Comparison of ENCODE assay signal across 11 mouse cellular contexts in genomic region chr15:98973015-98973614, GRCm38 (mm10). TPM values are rescaled to one million over a fixed set of nuclear protein-coding genes. Genes with fewer than 3 reads are reported as not detected.
DNase-seq lines count a peak whose midpoint lies in the region; ATAC-seq and TF ChIP-seq lines count a peak whose summit lies in the region.
"Had no signal": no experiment of that assay in that cellular context is flagged by ENCODE, and none has a peak within 500 bp of the region (broad histone marks: within the 10 kb centered on the region; RNA-seq: fewer than 3 reads in every experiment).

No protein-coding gene starts in this region.

- no peak overlapping the region for H3K4me3 ChIP-seq in embryonic facial prominence, embryonic 14.5 days (ENCODE audit: low read depth, low read length)
- no peak overlapping the region for H3K4me3 ChIP-seq in hindbrain, embryonic 16.5 days (ENCODE audit: low read length)
- no peak overlapping the region for H3K4me3 ChIP-seq in midbrain, embryonic 14.5 days (replicated peaks; ENCODE audit: low read depth, low read length)
- no peak overlapping the region for H3K4me3 ChIP-seq in stomach, postnatal 0 days (ENCODE audit: low read depth, low read length)
- H3K4me3 ChIP-seq: heart, embryonic 15.5 days had no signal

- TF ChIP-seq CTCF in stomach, postnatal 0 days (IDR thresholded peaks at IDR 0.05; ENCODE audit: low read depth) = no peak

- H3K36me3 ChIP-seq in embryonic facial prominence, embryonic 14.5 days (ENCODE audit: control insufficient read depth, insufficient read depth, low read length) = no peaks in the 10 kb centered on the region
- H3K36me3 ChIP-seq in hindbrain, embryonic 16.5 days (ENCODE audit: control insufficient read depth, insufficient read depth, low read length) = no peaks in the 10 kb centered on the region
- no peaks in the 10 kb centered on the region for H3K36me3 ChIP-seq in midbrain, embryonic 14.5 days (ENCODE audit: control insufficient read depth, insufficient read depth, low read length)
- H3K36me3 ChIP-seq in stomach, postnatal 0 days (ENCODE audit: control insufficient read depth, insufficient read depth, low read length) = no peaks in the 10 kb centered on the region
- H3K36me3 ChIP-seq: heart, embryonic 15.5 days had no signal

- H3K4me1 ChIP-seq in embryonic facial prominence, embryonic 14.5 days (ENCODE audit: control insufficient read depth, insufficient read depth, low read length) = peaks cover 49% of the 10 kb centered on the region
- H3K4me1 ChIP-seq in hindbrain, embryonic 16.5 days (ENCODE audit: control insufficient read depth, insufficient read depth, low read depth, low read length) = peaks cover 51% of the 10 kb centered on the region
- H3K4me1 ChIP-seq in midbrain, embryonic 14.5 days (ENCODE audit: control insufficient read depth, insufficient read depth, low read length) = peaks cover 56% of the 10 kb centered on the region
- no peaks in the 10 kb centered on the region for H3K4me1 ChIP-seq in stomach, postnatal 0 days (replicated peaks; ENCODE audit: control insufficient read depth, insufficient read depth)

- TF ChIP-seq EP300 in stomach, postnatal 0 days (optimal IDR thresholded peaks at IDR 0.05) = no peak

- intact Hi-C loops in left cerebral cortex, postnatal 36 days (cut with DNase I) = no loop called here

- H3K4me2 ChIP-seq in embryonic facial prominence, embryonic 14.5 days (ENCODE audit: low read depth, low read length) = no peak overlapping the region
- H3K4me2 ChIP-seq in hindbrain, embryonic 16.5 days (ENCODE audit: low read length) = no peak overlapping the region
- no peak overlapping the region for H3K4me2 ChIP-seq in midbrain, embryonic 14.5 days (ENCODE audit: low read length)
- H3K4me2 ChIP-seq in stomach, postnatal 0 days (replicated peaks; ENCODE audit: low read depth) = no peak overlapping the region
- H3K4me2 ChIP-seq: heart, embryonic 15.5 days; lung, embryonic 14.5 days had no signal

- ATAC-seq in embryonic facial prominence, embryonic 14.5 days (ENCODE audit: low read depth) = 0 out of 2 replicates have a peak, but pooled peaks have one; percentile 12
- no peak for ATAC-seq in hindbrain, embryonic 16.5 days
- no peak for ATAC-seq in midbrain, embryonic 14.5 days (ENCODE audit: low FRiP score, low TSS enrichment)
- no peak for ATAC-seq in stomach, postnatal 0 days (ENCODE audit: low FRiP score, low TSS enrichment)

- WGBS in embryonic facial prominence, embryonic 14.5 days = 77% methylated on average over 9 of the region's 9 CpGs
- WGBS in hindbrain, embryonic 16.5 days = 60% methylated on average over 9 of the region's 9 CpGs
- WGBS in midbrain, embryonic 14.5 days = 77% methylated on average over 9 of the region's 9 CpGs
- 84% methylated on average over 9 of the region's 9 CpGs for WGBS in stomach, postnatal 0 days

- H3K9ac ChIP-seq in embryonic facial prominence, embryonic 14.5 days (ENCODE audit: low read depth, low read length) = no peak overlapping the region
- H3K9ac ChIP-seq in hindbrain, embryonic 16.5 days (ENCODE audit: low read depth, low read length) = 0 out of 2 replicates have a peak overlapping the region, but pooled peaks have one; percentile 32
- H3K9ac ChIP-seq in midbrain, embryonic 14.5 days (replicated peaks; ENCODE audit: low read length) = no peak overlapping the region
- H3K9ac ChIP-seq in stomach, postnatal 0 days (ENCODE audit: low read length) = no peak overlapping the region
- H3K9ac ChIP-seq: heart, embryonic 15.5 days; lung, embryonic 14.5 days had no signal

- peak overlapping the region; percentile 59; the same call in 1 of the 2 replicates for H3K27ac ChIP-seq in embryonic facial prominence, embryonic 14.5 days (replicated peaks; ENCODE audit: low read depth, low read length)
- peak overlapping the region; percentile 94 for H3K27ac ChIP-seq in hindbrain, embryonic 16.5 days (ENCODE audit: low read depth, low read length)
- peak overlapping the region; percentile 98 for H3K27ac ChIP-seq in midbrain, embryonic 14.5 days (replicated peaks; ENCODE audit: low read depth, low read length)
- no peak overlapping the region for H3K27ac ChIP-seq in stomach, postnatal 0 days (replicated peaks)
- H3K27ac ChIP-seq: heart, embryonic 15.5 days had no signal

- peak; percentile 43 to 55 for DNase-seq in cerebellum, adult 18-20 months
- no peak for DNase-seq in cerebellum, adult 11 months
- no peak for DNase-seq in embryonic facial prominence, embryonic 14.5 days (ENCODE audit: low spot score)
- peak; percentile 4 for DNase-seq in midbrain, embryonic 14.5 days
- DNase-seq in embryo, embryonic 10 days (ENCODE audit: low spot score) = no peak
- no peak for DNase-seq in stomach, postnatal 0 days (ENCODE audit: low spot score)
- DNase-seq in left cerebral cortex, postnatal 36 days (ENCODE audit: low spot score in 2 of 2) = no peak
- DNase-seq: lung, embryonic 14.5 days had no signal

- no peaks in the 10 kb centered on the region for H3K27me3 ChIP-seq in embryonic facial prominence, embryonic 14.5 days (replicated peaks; ENCODE audit: control insufficient read depth, insufficient read depth, low read length)
- H3K27me3 ChIP-seq in hindbrain, embryonic 16.5 days (replicated peaks; ENCODE audit: control insufficient read depth, insufficient read depth, low read length) = no peaks in the 10 kb centered on the region
- no peaks in the 10 kb centered on the region for H3K27me3 ChIP-seq in midbrain, embryonic 14.5 days (ENCODE audit: control insufficient read depth, insufficient read depth, low read length)
- H3K27me3 ChIP-seq in stomach, postnatal 0 days (ENCODE audit: control insufficient read depth, insufficient read depth, low read length) = no peaks in the 10 kb centered on the region
- H3K27me3 ChIP-seq: heart, embryonic 15.5 days had no signal

- no peaks in the 10 kb centered on the region for H3K9me3 ChIP-seq in embryonic facial prominence, embryonic 14.5 days (ENCODE audit: control insufficient read depth, low read length)
- H3K9me3 ChIP-seq in hindbrain, embryonic 16.5 days (ENCODE audit: control insufficient read depth, low read length) = no peaks in the 10 kb centered on the region
- no peaks in the 10 kb centered on the region for H3K9me3 ChIP-seq in midbrain, embryonic 14.5 days (ENCODE audit: control insufficient read depth, low read length)
- no peaks in the 10 kb centered on the region for H3K9me3 ChIP-seq in stomach, postnatal 0 days (ENCODE audit: control insufficient read depth, low read length)
- H3K9me3 ChIP-seq: heart, embryonic 15.5 days had no signal

RNA-seq across cellular contexts. Expression of gene Tuba1a, which starts 19.6 kb away (rescaled TPM):
- 1,836 and 1,958 TPM in 2 replicates for polyA plus RNA-seq in embryonic facial prominence, embryonic 14.5 days (2014; fragmentation: Nextera tagmentation; extraction: Ambion mirVana)
- 15,480 and 15,543 TPM in 2 replicates for polyA plus RNA-seq in hindbrain, embryonic 16.5 days (2015; fragmentation: Nextera tagmentation; extraction: Ambion mirVana)
- polyA plus RNA-seq in midbrain, embryonic 14.5 days (2014; fragmentation: Nextera tagmentation; extraction: Ambion mirVana) = 17,220 and 18,751 TPM in 2 replicates
- 537 and 602 TPM in 2 replicates for polyA plus RNA-seq in stomach, postnatal 0 days (2015; fragmentation: Nextera tagmentation; extraction: Ambion mirVana)
- total RNA-seq in left cerebral cortex, postnatal 36 days (2021) = 1,000 to 10,000 TPM in 1 of 2 experiments, 100 to 1,000 TPM in 1; 932 to 1,107 TPM

RNA-seq across cellular contexts. Expression of gene Gm49450, which starts 19.8 kb away (rescaled TPM):
- not detected in 2 replicates for polyA plus RNA-seq in embryonic facial prominence, embryonic 14.5 days (2014; fragmentation: Nextera tagmentation; extraction: Ambion mirVana)
- not detected in 2 replicates for polyA plus RNA-seq in hindbrain, embryonic 16.5 days (2015; fragmentation: Nextera tagmentation; extraction: Ambion mirVana)
- not detected in 2 replicates for polyA plus RNA-seq in midbrain, embryonic 14.5 days (2014; fragmentation: Nextera tagmentation; extraction: Ambion mirVana)
- polyA plus RNA-seq in stomach, postnatal 0 days (2015; fragmentation: Nextera tagmentation; extraction: Ambion mirVana) = not detected in 2 replicates
- total RNA-seq in left cerebral cortex, postnatal 36 days (2021) = not detected
- total RNA-seq: left cerebral cortex, postnatal 14 days had no signal
- polyA plus RNA-seq: heart, embryonic 15.5 days; lung, embryonic 14.5 days had no signal

RNA-seq across cellular contexts. Expression of gene Tuba1b, which starts 38.8 kb away (rescaled TPM):
- polyA plus RNA-seq in embryonic facial prominence, embryonic 14.5 days (2014; fragmentation: Nextera tagmentation; extraction: Ambion mirVana) = 1,523 and 1,643 TPM in 2 replicates
- 1,672 and 1,683 TPM in 2 replicates for polyA plus RNA-seq in hindbrain, embryonic 16.5 days (2015; fragmentation: Nextera tagmentation; extraction: Ambion mirVana)
- 1,095 and 1,120 TPM in 2 replicates for polyA plus RNA-seq in midbrain, embryonic 14.5 days (2014; fragmentation: Nextera tagmentation; extraction: Ambion mirVana)
- 470 and 552 TPM in 2 replicates for polyA plus RNA-seq in stomach, postnatal 0 days (2015; fragmentation: Nextera tagmentation; extraction: Ambion mirVana)
- 100 to 1,000 TPM; 509 to 602 TPM for total RNA-seq in left cerebral cortex, postnatal 36 days (2021)

RNA-seq across cellular contexts. Expression of gene Lmbr1l, which starts 55.1 kb away (rescaled TPM):
- polyA plus RNA-seq in embryonic facial prominence, embryonic 14.5 days (2014; fragmentation: Nextera tagmentation; extraction: Ambion mirVana) = 3.9 and 4.3 TPM in 2 replicates
- 25.9 and 27.0 TPM in 2 replicates for polyA plus RNA-seq in hindbrain, embryonic 16.5 days (2015; fragmentation: Nextera tagmentation; extraction: Ambion mirVana)
- 11.2 and 19.4 TPM in 2 replicates for polyA plus RNA-seq in midbrain, embryonic 14.5 days (2014; fragmentation: Nextera tagmentation; extraction: Ambion mirVana)
- polyA plus RNA-seq in stomach, postnatal 0 days (2015; fragmentation: Nextera tagmentation; extraction: Ambion mirVana) = 7.7 and 9.4 TPM in 2 replicates
- total RNA-seq in left cerebral cortex, postnatal 36 days (2021) = 10 to 100 TPM; 12.6 to 16.6 TPM

RNA-seq across cellular contexts. Expression of gene Tuba1c, which starts 56.6 kb away (rescaled TPM):
- polyA plus RNA-seq in embryonic facial prominence, embryonic 14.5 days (2014; fragmentation: Nextera tagmentation; extraction: Ambion mirVana) = 133 and 149 TPM in 2 replicates
- 20.8 and 23.3 TPM in 2 replicates for polyA plus RNA-seq in hindbrain, embryonic 16.5 days (2015; fragmentation: Nextera tagmentation; extraction: Ambion mirVana)
- 13.5 and 24.8 TPM in 2 replicates for polyA plus RNA-seq in midbrain, embryonic 14.5 days (2014; fragmentation: Nextera tagmentation; extraction: Ambion mirVana)
- 145 and 159 TPM in 2 replicates for polyA plus RNA-seq in stomach, postnatal 0 days (2015; fragmentation: Nextera tagmentation; extraction: Ambion mirVana)
- 10 to 100 TPM; 60.3 to 78.5 TPM for total RNA-seq in left cerebral cortex, postnatal 36 days (2021)

Comparison
In these comparisons a context has a peak if more than half of its experiments do, and no peak if none do; other contexts are left out.
1. DNase-seq: peak in cerebellum, adult 18-20 months (2 of 2) and midbrain, embryonic 14.5 days (single experiment); none in cerebellum, adult 11 months (single experiment), embryonic facial prominence, embryonic 14.5 days (single experiment), embryo, embryonic 10 days (single experiment), stomach, postnatal 0 days (single experiment) and left cerebral cortex, postnatal 36 days (0 of 2).